Mouse (Mus musculus) MEL (cell line): ENCODE measurements at regions not wholly inside any gene's neighbourhood (a gene's known extent, or its start where the extent isn't known, plus 50 kb on each side); places are given as distances from the start of the nearest gene placed in this dataset.

ENCODE experiments used
- DNase-seq: peaks from one replicate; pipeline ENCODE4 v3.0.0; 2011; ENCODE audit warnings: low read depth, low spot score
- H3K27ac ChIP-seq: 2 replicates; pipeline ENCODE4 v1.5.1; 2012; ENCODE audit warnings: low read depth, mild to moderate bottlenecking, control low read depth, low read length, moderate library complexity; ENCODE audit not compliant: control insufficient read depth
- H3K27me3 ChIP-seq, 2 experiments: fragments of 150-350 bp in 1 of 2; sonication (generic) in 1 of 2; 2 replicates each; pipeline ENCODE4 v1.6.1; 2012; ENCODE audit warnings: low read length in 2 of 2, mild to moderate bottlenecking in 2 of 2, improper control_type of control experiment in 1 of 2, moderate library complexity in 1 of 2; ENCODE audit not compliant: insufficient read depth in 2 of 2, control insufficient read depth in 1 of 2
- H3K36me3 ChIP-seq, 2 experiments: 2 replicates each; pipeline ENCODE4 v1.6.1; 2012 to 2014; ENCODE audit warnings: low read length in 2 of 2, improper control_type of control experiment in 1 of 2, inconsistent platforms in 1 of 2, mild to moderate bottlenecking in 1 of 2; ENCODE audit not compliant: insufficient read depth in 2 of 2, control insufficient read depth in 1 of 2
- H3K4me1 ChIP-seq, 2 experiments: fragments of 150-350 bp in 1 of 2; sonication (generic) in 1 of 2; 2 replicates each; pipeline ENCODE4 v1.6.1; 2012; ENCODE audit warnings: low read length in 2 of 2, improper control_type of control experiment in 1 of 2, mild to moderate bottlenecking in 1 of 2; ENCODE audit not compliant: insufficient read depth in 2 of 2, control insufficient read depth in 1 of 2
- H3K4me3 ChIP-seq, 2 experiments: fragments of 150-350 bp in 1 of 2; sonication (generic) in 1 of 2; 2 replicates each; pipeline ENCODE4 v1.5.1; 2012; ENCODE audit warnings: low read depth in 2 of 2, low read length in 2 of 2, mild to moderate bottlenecking in 2 of 2, moderate library complexity in 2 of 2, control low read depth in 1 of 2, improper control_type of control experiment in 1 of 2; ENCODE audit not compliant: control insufficient read depth in 1 of 2, insufficient read depth in 1 of 2
- H3K79me2 ChIP-seq: 2 replicates; pipeline ENCODE4 v1.6.1; 2012; ENCODE audit warnings: mild to moderate bottlenecking, low read length, moderate library complexity; ENCODE audit not compliant: control insufficient read depth, poor library complexity, insufficient read depth
- H3K9ac ChIP-seq: 2 replicates; pipeline ENCODE4 v1.6.1; 2012; ENCODE audit warnings: low read depth, mild to moderate bottlenecking, control low read depth, low read length, moderate library complexity; ENCODE audit not compliant: control insufficient read depth, poor library complexity, severe bottlenecking
- H3K9me3 ChIP-seq: fragments of 150-350 bp; sonication (generic); replicated peaks from 2 replicates; pipeline ENCODE4 v1.6.1; 2012; ENCODE audit warnings: mild to moderate bottlenecking, low read length, improper control_type of control experiment, moderate library complexity; ENCODE audit not compliant: insufficient read depth
- BHLHE40 ChIP-seq: IDR thresholded peaks from 2 replicates; pipeline ENCODE4 v1.6.1; 2012; ENCODE audit warnings: low read depth, mild to moderate bottlenecking, inconsistent platforms, low read length, improper control_type of control experiment, borderline replicate concordance
- CHD1 ChIP-seq: IDR thresholded peaks from 2 replicates; pipeline ENCODE4 v1.6.1; 2012; ENCODE audit warnings: low read depth, mild to moderate bottlenecking, inconsistent platforms, low read length, improper control_type of control experiment
- CHD2 ChIP-seq: IDR thresholded peaks from 2 replicates; pipeline ENCODE4 v1.6.1; 2011; ENCODE audit warnings: low read length, improper control_type of control experiment
- E2F4 ChIP-seq: IDR thresholded peaks from 2 replicates; pipeline ENCODE4 v1.6.1; 2011; ENCODE audit warnings: low read depth, low read length, improper control_type of control experiment, borderline replicate concordance
- HCFC1 ChIP-seq: IDR thresholded peaks from 2 replicates; pipeline ENCODE4 v1.6.1; 2012; ENCODE audit warnings: low read depth, mild to moderate bottlenecking, inconsistent platforms, low read length, improper control_type of control experiment, moderate library complexity
- KAT2A ChIP-seq: conservative IDR thresholded peaks from 2 replicates; pipeline ENCODE4 v1.6.1; 2012; ENCODE audit warnings: low read depth, low read length, improper control_type of control experiment, inconsistent platforms
- MAX ChIP-seq: IDR thresholded peaks from 2 replicates; pipeline ENCODE4 v1.6.1; 2011; ENCODE audit warnings: low read length, improper control_type of control experiment
- MAZ ChIP-seq: IDR thresholded peaks from 2 replicates; pipeline ENCODE4 v1.6.1; 2012; ENCODE audit warnings: low read depth, mild to moderate bottlenecking, inconsistent platforms, low read length, improper control_type of control experiment
- MXI1 ChIP-seq: IDR thresholded peaks from 2 replicates; pipeline ENCODE4 v1.6.1; 2011; ENCODE audit warnings: mild to moderate bottlenecking, low read depth, low read length, improper control_type of control experiment
- MYC ChIP-seq: IDR thresholded peaks from 2 replicates; pipeline ENCODE4 v1.6.1; 2011; ENCODE audit warnings: low read depth, mild to moderate bottlenecking, low read length, improper control_type of control experiment, moderate library complexity
- NELFE ChIP-seq: IDR thresholded peaks from 2 replicates; pipeline ENCODE4 v1.6.1; 2011; ENCODE audit warnings: low read depth, low read length, improper control_type of control experiment
- POLR2AphosphoS2 ChIP-seq: IDR thresholded peaks from 2 replicates; pipeline ENCODE4 v1.6.1; 2011; ENCODE audit warnings: low read length, improper control_type of control experiment
- POLR2AphosphoS5 ChIP-seq: IDR thresholded peaks from 2 replicates; pipeline ENCODE4 v1.6.1; 2012; ENCODE audit warnings: low read depth, borderline replicate concordance, mild to moderate bottlenecking, inconsistent platforms, low read length, moderate library complexity, mixed read lengths
- RCOR1 ChIP-seq: IDR thresholded peaks from 2 replicates; pipeline ENCODE4 v1.6.1; 2012; ENCODE audit warnings: low read depth, mild to moderate bottlenecking, inconsistent platforms, low read length, improper control_type of control experiment
- SIN3A ChIP-seq: IDR thresholded peaks from 2 replicates; pipeline ENCODE4 v1.6.1; 2012; ENCODE audit warnings: low read length, improper control_type of control experiment, inconsistent platforms
- TBP ChIP-seq: IDR thresholded peaks from 2 replicates; pipeline ENCODE4 v1.8.0; 2011; ENCODE audit warnings: low read depth, low read length, improper control_type of control experiment
- TCF12 ChIP-seq: IDR thresholded peaks from 2 replicates; pipeline ENCODE4 v1.6.1; 2014; ENCODE audit warnings: low read depth, mild to moderate bottlenecking, inconsistent platforms, low read length, improper control_type of control experiment, moderate library complexity
- UBTF ChIP-seq: IDR thresholded peaks from 2 replicates; pipeline ENCODE4 v1.6.1; 2012; ENCODE audit warnings: low read depth, mild to moderate bottlenecking, inconsistent platforms, low read length, improper control_type of control experiment, moderate library complexity, borderline replicate concordance; ENCODE audit not compliant: insufficient read depth
- ZNF384 ChIP-seq: IDR thresholded peaks from 2 replicates; pipeline ENCODE4 v1.6.1; 2012; ENCODE audit warnings: low read depth, mild to moderate bottlenecking, inconsistent platforms, low read length, improper control_type of control experiment

- H3K27ac ChIP-seq, result no peak overlapping the region
- H3K79me2 ChIP-seq, result no peaks in the 10 kb centered on the region
- TF ChIP-seq E2F4, result no peak
- TF ChIP-seq ZNF384, result no peak
- TF ChIP-seq MAZ, result no peak
- no peak for DNase-seq
- H3K36me3 ChIP-seq, result no peaks in the 10 kb centered on the region
- no peaks in the 10 kb centered on the region for H3K4me1 ChIP-seq
- no peaks in the 10 kb centered on the region for H3K9me3 ChIP-seq
- H3K9ac ChIP-seq, result no peak overlapping the region
- no peaks in the 10 kb centered on the region for H3K27me3 ChIP-seq
- no peak overlapping the region for H3K4me3 ChIP-seq
Measured at GRCm38 (mm10) chr3:154509394-154509793, 87.1 kb upstream of the Cryz start.

- H3K9ac ChIP-seq, result no peak overlapping the region
- no peak for TF ChIP-seq KAT2A
- TF ChIP-seq NELFE, result no peak
- no peak for TF ChIP-seq CHD1
- TF ChIP-seq TCF12, result no peak
- no peak for TF ChIP-seq CHD2
- TF ChIP-seq POLR2AphosphoS5, result no peak
- TF ChIP-seq POLR2AphosphoS2, result no peak
- no peak for TF ChIP-seq RCOR1
- no peak for TF ChIP-seq HCFC1
- TF ChIP-seq, all 39 proteins: peak for 0
- Histone ChIP-seq H3K36me3 (no peaks in the 10 kb centered on the region), H3K4me3 (no peak overlapping the region), H3K27me3 (no peaks in the 10 kb centered on the region), H3K4me1 (no peaks in the 10 kb centered on the region), H3K9me3 (no peaks in the 10 kb centered on the region), H3K79me2 (no peaks in the 10 kb centered on the region), H3K27ac (no peak overlapping the region)
- no peak for DNase-seq
Measured at GRCm38 (mm10) chr3:154493387-154493920, 103.1 kb upstream of the Cryz start.

DNA sequence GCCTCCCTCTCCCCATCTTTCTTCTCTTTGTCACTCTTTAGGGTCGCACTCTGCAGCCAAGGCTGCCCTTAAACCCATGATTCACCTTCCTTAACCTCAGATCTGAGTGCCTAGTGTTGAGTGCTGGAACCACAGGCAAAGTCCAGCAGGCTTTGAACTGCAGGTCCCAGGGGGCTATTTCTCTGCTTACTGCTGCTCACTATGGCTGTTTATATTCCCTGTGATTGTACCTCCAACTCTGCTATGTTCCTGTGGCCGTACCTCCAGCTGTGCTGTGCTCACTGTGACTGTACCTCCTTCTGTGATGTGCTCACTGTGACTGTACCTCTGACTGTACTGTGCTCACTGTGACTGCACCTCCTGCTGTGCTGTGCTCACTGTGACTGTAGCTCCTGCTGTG lies 124.1 kb upstream of the Cryz start:
- H3K36me3 ChIP-seq, result no peaks in the 10 kb centered on the region
- no peak for DNase-seq
- no peak for TF ChIP-seq HCFC1
- no peak for TF ChIP-seq SIN3A
- no peak for TF ChIP-seq NELFE
- TF ChIP-seq MXI1, result no peak
- TF ChIP-seq UBTF, result no peak
- TF ChIP-seq TBP, result no peak
- no peak for TF ChIP-seq MAX
- no peak for TF ChIP-seq MYC
- TF ChIP-seq BHLHE40, result no peak
- no peak overlapping the region for H3K4me3 ChIP-seq
- H3K79me2 ChIP-seq, result no peaks in the 10 kb centered on the region
- H3K27me3 ChIP-seq, result no peaks in the 10 kb centered on the region
- H3K9ac ChIP-seq, result no peak overlapping the region
- H3K27ac ChIP-seq, result no peak overlapping the region
- H3K4me1 ChIP-seq, result no peaks in the 10 kb centered on the region
- no peaks in the 10 kb centered on the region for H3K9me3 ChIP-seq
